In the genomic region with DNA sequence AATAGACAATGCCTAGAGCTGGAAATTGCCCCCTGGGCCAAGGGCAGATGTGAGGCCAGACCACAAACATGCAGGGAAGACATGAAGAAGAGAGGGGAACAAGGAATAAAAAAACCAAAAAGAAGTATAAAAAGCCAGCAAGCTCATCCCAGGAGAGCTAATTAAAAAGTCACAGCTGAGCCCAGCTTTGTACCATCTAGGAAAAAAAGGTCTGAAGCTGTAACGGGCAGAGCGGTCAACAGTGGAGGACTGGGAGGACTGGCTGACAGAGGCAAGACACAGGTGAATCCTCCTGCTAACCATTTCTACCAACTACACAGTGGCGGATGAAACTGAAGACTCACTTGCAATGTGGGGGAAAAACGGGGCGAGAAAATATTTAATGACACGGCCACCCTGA, we compare ENCODE assay signal across 27 mouse cellular contexts. TPM values are rescaled to one million over a fixed set of nuclear protein-coding genes. Genes with fewer than 3 reads are reported as not detected.
"Had no signal": no experiment of that assay in that cellular context is flagged by ENCODE, and none has a peak within 500 bp of the region (broad histone marks: within the 10 kb centered on the region; RNA-seq: fewer than 3 reads in every experiment).

No protein-coding gene starts in this region.

- H3K27me3 ChIP-seq: heart, embryonic 13.5 days; heart, embryonic 15.5 days; hindbrain, embryonic 13.5 days; hindbrain, embryonic 15.5 days; kidney, embryonic 15.5 days; limb, embryonic 13.5 days; limb, embryonic 15.5 days had no signal

- H3K27ac ChIP-seq: heart, adult 2 months; heart, embryonic 13.5 days; heart, embryonic 15.5 days; hindbrain, embryonic 13.5 days; hindbrain, embryonic 15.5 days; hindbrain, postnatal 0 days; kidney, embryonic 15.5 days; kidney, postnatal 0 days; limb, embryonic 13.5 days; limb, embryonic 15.5 days had no signal

- H3K9me3 ChIP-seq: heart, embryonic 13.5 days; heart, embryonic 15.5 days; hindbrain, embryonic 13.5 days; hindbrain, embryonic 15.5 days; kidney, embryonic 15.5 days; limb, embryonic 13.5 days; limb, embryonic 15.5 days had no signal

- H3K4me1 ChIP-seq: heart, embryonic 13.5 days; heart, embryonic 15.5 days; hindbrain, embryonic 13.5 days; hindbrain, embryonic 15.5 days; kidney, embryonic 15.5 days; limb, embryonic 13.5 days; limb, embryonic 15.5 days had no signal

- DNase-seq: forebrain, postnatal 0 days; gastrocnemius, postnatal 14 days; gastrocnemius, postnatal 36 days; heart, adult 11 months; heart, adult 2 months; heart, postnatal 14 days; heart, postnatal 36 days; kidney, adult 11 months; kidney, adult 2 months; kidney, adult 9 months; kidney, postnatal 14 days; kidney, postnatal 36 days; layer of hippocampus, adult 9-11 months; layer of hippocampus, postnatal 36 days; left cerebral cortex, postnatal 4 days had no signal

- H3K4me2 ChIP-seq: heart, embryonic 11.5 days; heart, embryonic 13.5 days; heart, embryonic 15.5 days; hindbrain, embryonic 13.5 days; hindbrain, embryonic 15.5 days; kidney, embryonic 15.5 days; limb, embryonic 13.5 days; limb, embryonic 15.5 days had no signal

- ATAC-seq: forebrain, postnatal 0 days; hindbrain, postnatal 0 days; intestine, embryonic 16.5 days had no signal

- H3K36me3 ChIP-seq: heart, embryonic 13.5 days; heart, embryonic 15.5 days; hindbrain, embryonic 13.5 days; hindbrain, embryonic 15.5 days; kidney, embryonic 15.5 days; limb, embryonic 13.5 days; limb, embryonic 15.5 days had no signal

- H3K9ac ChIP-seq: forebrain, postnatal 0 days; heart, embryonic 13.5 days; heart, embryonic 15.5 days; hindbrain, embryonic 13.5 days; hindbrain, embryonic 15.5 days; kidney, embryonic 15.5 days; limb, embryonic 13.5 days; limb, embryonic 15.5 days had no signal

- H3K4me3 ChIP-seq: heart, adult 2 months; heart, embryonic 13.5 days; heart, embryonic 15.5 days; hindbrain, embryonic 13.5 days; hindbrain, embryonic 15.5 days; kidney, embryonic 15.5 days; limb, embryonic 13.5 days; limb, embryonic 15.5 days had no signal

RNA-seq across cellular contexts. Expression of a gene that starts 19.9 kb away (rescaled TPM):
- total RNA-seq: hematopoietic stem cell, adult 5-6 weeks had no signal
